Mouse (Mus musculus): Measurements from ENCODE around the gene Cyp4f18. TPM values are rescaled to one million over a fixed set of nuclear protein-coding genes. Genes with fewer than 3 reads are reported as not detected.

Cyp4f18 gene
- total and polyA plus RNA-seq, 3 experiments = 0.08 TPM; not detected in 2

GRCm38 (mm10) chr8:71950482-71951221 is 58.8 kb downstream of the Cyp4f18 start, which contains the start of gene Zfp961 (continued):
- TF ChIP-seq ZNF384 (IDR thresholded peaks at IDR 0.05; ENCODE audit: low read depth, low read length) (no peak), CTCF (IDR thresholded peaks at IDR 0.05 in 2 of 3, conservative IDR thresholded peaks at IDR 0.05 in 1 of 3; ENCODE audit: control insufficient read depth in 1 of 3, insufficient read depth in 1 of 3, low read depth in 2 of 3, low read length in 3 of 3, poor library complexity in 1 of 3, severe bottlenecking in 1 of 3) (no peak), ELF1 (IDR thresholded peaks at IDR 0.05; ENCODE audit: low read depth, low read length) (peak; percentile 85), RCOR1 (IDR thresholded peaks at IDR 0.05; ENCODE audit: low read depth, low read length) (no peak), MYC (IDR thresholded peaks at IDR 0.05; ENCODE audit: low read depth, low read length) (peak; percentile 72; the same call in 1 of the 2 replicates), GABPA (IDR thresholded peaks at IDR 0.05; ENCODE audit: low read depth, low read length) (no peak), CHD2 (IDR thresholded peaks at IDR 0.05; ENCODE audit: low read length) (peak; percentile 81), RAD21 (IDR thresholded peaks at IDR 0.05; ENCODE audit: low read depth, low read length) (no peak), SIN3A (IDR thresholded peaks at IDR 0.05; ENCODE audit: low read length) (peak; percentile 90)

GRCm38 (mm10) chr8:71948624-71949023 is 60.8 kb downstream of the Cyp4f18 start:
- Histone ChIP-seq H3K79me2 (ENCODE audit: control insufficient read depth, insufficient read depth, low read length, poor library complexity) (peaks cover 27% of the 10 kb centered on the region), H3K27me3 (ENCODE audit: control insufficient read depth in 1 of 2, insufficient read depth in 2 of 2, low read length in 2 of 2) (no peaks in the 10 kb centered on the region), H3K27ac (ENCODE audit: control insufficient read depth, low read depth, low read length) (no peak overlapping the region), H3K9me3 (replicated peaks; ENCODE audit: insufficient read depth, low read length) (no peaks in the 10 kb centered on the region), H3K9ac (ENCODE audit: control insufficient read depth, low read depth, low read length, poor library complexity, severe bottlenecking) (no peak overlapping the region), H3K4me1 (ENCODE audit: control insufficient read depth in 1 of 2, insufficient read depth in 2 of 2, low read length in 2 of 2) (peaks cover 7 to 25% of the 10 kb centered on the region in 2 experiments; a peak in 3 of 4 replicates), H3K36me3 (ENCODE audit: control insufficient read depth in 1 of 2, insufficient read depth in 2 of 2, low read length in 2 of 2) (peaks cover 0 to 20% of the 10 kb centered on the region in 2 experiments; a peak in 2 of 4 replicates), H3K4me3 (ENCODE audit: control insufficient read depth in 1 of 2, insufficient read depth in 1 of 2, low read depth in 2 of 2, low read length in 2 of 2) (no peak overlapping the region)
- no peak for DNase-seq (ENCODE audit: low read depth, low spot score)
- TF ChIP-seq NELFE (IDR thresholded peaks at IDR 0.05; ENCODE audit: low read depth, low read length) (no peak), CHD2 (IDR thresholded peaks at IDR 0.05; ENCODE audit: low read length) (no peak), JUND (IDR thresholded peaks at IDR 0.05; ENCODE audit: low read depth, low read length) (no peak), ETS1 (IDR thresholded peaks at IDR 0.05; ENCODE audit: low read depth, low read length) (no peak), ZNF384 (IDR thresholded peaks at IDR 0.05; ENCODE audit: low read depth, low read length) (no peak), NRF1 (IDR thresholded peaks at IDR 0.05; ENCODE audit: insufficient read depth, low read depth, low read length, poor library complexity, severe bottlenecking) (no peak), ELF1 (IDR thresholded peaks at IDR 0.05; ENCODE audit: low read depth, low read length) (no peak), TBP (IDR thresholded peaks at IDR 0.05; ENCODE audit: low read depth, low read length) (no peak), SMC3 (IDR thresholded peaks at IDR 0.05; ENCODE audit: low read depth, low read length) (no peak), MAX (IDR thresholded peaks at IDR 0.05; ENCODE audit: low read length) (no peak), TAL1 (IDR thresholded peaks at IDR 0.05; ENCODE audit: low read length) (no peak), RAD21 (IDR thresholded peaks at IDR 0.05; ENCODE audit: low read depth, low read length) (no peak), HCFC1 (IDR thresholded peaks at IDR 0.05; ENCODE audit: low read depth, low read length) (no peak), ZMIZ1 (IDR thresholded peaks at IDR 0.05; ENCODE audit: low read depth, low read length) (no peak)

Measured in MEL (cell line).